Mouse (Mus musculus) layer of hippocampus, adult 9-11 months (tissue): ENCODE results near the gene Schip1.

Source experiments
- DNase-seq: peaks from one replicate; pipeline ENCODE4 v3.0.0; 2022

Gene Schip1

GRCm38 (mm10) chr3:68130386-68130785, 65.8 kb downstream of the Schip1 start:
- no peak for DNase-seq

- no peak for DNase-seq
These were observed 74.4 kb downstream of the Schip1 start for GRCm38 (mm10) chr3:68138833-68139627.

- no peak for DNase-seq
These were observed 86.1 kb downstream of the Schip1 start for GRCm38 (mm10) chr3:68150688-68151087.

GRCm38 (mm10) chr3:68160175-68160574, 95.6 kb downstream of the Schip1 start:
- no peak for DNase-seq

GRCm38 (mm10) chr3:68160760-68161159, 96.2 kb downstream of the Schip1 start:
- DNase-seq: no peak

- no peak for DNase-seq
These were observed 113.6 kb downstream of the Schip1 start for GRCm38 (mm10) chr3:68178248-68178647.

- DNase-seq: no peak
These were observed 122.9 kb downstream of the Schip1 start for GRCm38 (mm10) chr3:68187471-68187870.

GRCm38 (mm10) chr3:68189100-68189499, 124.5 kb downstream of the Schip1 start:
- no peak for DNase-seq

- DNase-seq: no peak
These were observed 132.3 kb downstream of the Schip1 start for GRCm38 (mm10) chr3:68196933-68197332.

GRCm38 (mm10) chr3:68201214-68201613, 136.6 kb downstream of the Schip1 start:
- DNase-seq: peak; percentile 63

GRCm38 (mm10) chr3:68202162-68202902, 137.7 kb downstream of the Schip1 start:
- DNase-seq: no peak

GRCm38 (mm10) chr3:68203934-68204467, 139.4 kb downstream of the Schip1 start:
- no peak for DNase-seq

GRCm38 (mm10) chr3:68210422-68210821, 145.8 kb downstream of the Schip1 start:
- no peak for DNase-seq

- no peak for DNase-seq
These were observed 156.8 kb downstream of the Schip1 start for GRCm38 (mm10) chr3:68221452-68221851.

GRCm38 (mm10) chr3:68239887-68240286, 175.3 kb downstream of the Schip1 start:
- no peak for DNase-seq

GRCm38 (mm10) chr3:68243239-68243638, 178.6 kb downstream of the Schip1 start:
- no peak for DNase-seq

GRCm38 (mm10) chr3:68246154-68246553, 181.6 kb downstream of the Schip1 start:
- peak; percentile 9 for DNase-seq

GRCm38 (mm10) chr3:68250589-68250988, 186.0 kb downstream of the Schip1 start:
- DNase-seq: peak; percentile 48

- peak; percentile 62 for DNase-seq
These were observed 187.7 kb downstream of the Schip1 start for GRCm38 (mm10) chr3:68252335-68252734.

GRCm38 (mm10) chr3:68262304-68262703, 197.7 kb downstream of the Schip1 start:
- DNase-seq: no peak

GRCm38 (mm10) chr3:68267905-68268304, 203.3 kb downstream of the Schip1 start:
- DNase-seq: peak; percentile 33

GRCm38 (mm10) chr3:68269251-68269650, 204.6 kb downstream of the Schip1 start:
- no peak for DNase-seq

- no peak for DNase-seq
These were observed 205.6 kb downstream of the Schip1 start for GRCm38 (mm10) chr3:68270246-68270645.

- no peak for DNase-seq
These were observed 206.9 kb downstream of the Schip1 start for GRCm38 (mm10) chr3:68271457-68271856.
